Mouse (Mus musculus) cerebellum, adult 18-20 months (tissue): ENCODE data around the gene Ftcd.
A peak's percentile ranks its signal among the peaks of the same experiment; 100 is the strongest.

ENCODE experiments used
- DNase-seq, 2 experiments: peaks; one replicate each; pipeline ENCODE4 v3.0.0; 2021

Gene Ftcd

DNA sequence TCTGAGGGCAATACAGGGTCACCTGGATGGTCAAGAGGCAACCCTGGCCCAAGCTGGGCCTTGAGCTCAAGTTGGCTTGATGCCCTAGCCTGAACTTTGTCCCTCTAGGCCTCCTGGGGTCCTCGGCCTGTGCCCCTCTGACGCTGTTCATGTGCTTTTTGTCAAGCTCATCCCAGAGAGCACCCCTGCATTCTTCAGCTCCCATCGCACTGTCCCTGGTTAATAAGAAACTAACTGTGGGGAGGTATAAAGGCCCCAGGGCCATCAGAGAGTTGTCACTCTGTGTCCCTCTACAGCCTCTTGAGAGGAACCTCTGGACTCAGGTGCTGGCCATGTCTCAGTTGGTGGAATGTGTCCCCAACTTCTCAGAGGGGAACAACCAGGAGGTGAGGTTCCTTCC lies at the start of gene Ftcd:
Gene Ftcd (plus strand): TSS at position 275 of the 400 bp plus-strand sequence.
- DNase-seq, result no peak

DNA sequence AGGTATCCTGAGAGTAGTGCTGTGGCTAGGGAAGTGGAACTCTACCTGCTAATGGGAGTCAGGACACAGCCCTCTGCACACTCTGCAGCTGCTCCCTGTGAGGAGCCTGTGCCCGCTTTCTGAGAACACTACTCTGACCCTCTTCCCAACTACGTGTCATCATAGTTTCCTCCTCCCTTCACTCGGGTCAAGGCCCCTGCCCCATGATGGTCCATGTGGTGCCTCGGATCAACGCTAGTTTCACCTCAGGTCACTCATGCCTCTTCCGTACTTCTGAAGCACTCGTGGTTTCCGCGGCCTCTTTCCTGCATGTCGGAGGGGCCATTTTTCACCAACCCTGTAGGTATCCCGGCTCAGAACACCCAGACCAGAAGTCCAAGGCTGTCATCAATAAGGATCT lies 44.5 kb upstream of the Ftcd start:
- no peak for DNase-seq

DNA sequence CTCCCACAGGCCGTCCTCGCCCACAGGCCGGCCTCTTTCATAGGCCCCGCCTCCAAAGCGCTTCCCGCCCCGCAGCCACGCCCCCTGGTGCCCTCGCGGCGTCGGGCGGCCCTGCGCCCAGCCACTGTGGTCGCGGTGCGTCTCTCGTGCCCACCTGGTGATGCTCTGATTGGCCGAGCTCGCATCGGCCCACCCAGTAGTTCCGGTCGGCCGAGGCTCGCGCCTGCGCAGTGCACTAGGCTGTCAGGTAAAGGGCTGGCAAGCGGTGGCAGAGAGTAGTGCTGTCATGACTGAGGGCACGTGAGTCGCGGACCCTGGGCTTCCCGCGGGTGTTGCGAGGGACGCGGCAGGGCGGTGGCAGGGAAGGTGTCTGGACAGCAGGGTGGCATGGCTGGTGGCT lies 44.1 kb upstream of the Ftcd start, which contains the start of gene Lss:
Gene Lss (plus strand): TSS at position 214 of the 400 bp plus-strand sequence.
- DNase-seq, result peak; percentile 98 to 99

GRCm38 (mm10) chr10:76531828-76532227 lies 43.6 kb upstream of the Ftcd start:
- no peak for DNase-seq

- no peak for DNase-seq
Measured at GRCm38 (mm10) chr10:76535526-76535925, 39.9 kb upstream of the Ftcd start.

DNA sequence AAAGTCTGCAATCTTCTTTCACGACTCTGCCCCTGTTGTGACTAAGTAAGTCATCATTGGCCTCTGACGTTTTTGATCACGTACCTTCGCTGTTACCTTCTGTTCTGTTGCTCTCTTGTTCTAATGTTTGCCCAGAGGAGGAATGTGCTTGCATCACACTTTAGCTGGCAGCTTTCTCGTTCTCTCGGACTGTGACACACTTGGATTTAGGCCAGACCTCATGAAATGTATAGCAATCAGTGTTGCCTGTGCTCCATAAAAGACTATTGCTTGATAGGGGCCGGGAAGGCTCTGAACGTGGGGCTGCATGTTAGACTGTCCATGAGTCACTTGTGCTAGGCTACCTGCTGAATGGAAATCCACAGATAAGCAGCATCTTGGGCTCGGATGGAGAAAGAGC lies 37.8 kb upstream of the Ftcd start:
- no peak for DNase-seq

GRCm38 (mm10) chr10:76541336-76542085 lies 33.9 kb upstream of the Ftcd start:
- DNase-seq, result no peak

- DNase-seq, result no peak
Measured at GRCm38 (mm10) chr10:76542636-76543375, 32.6 kb upstream of the Ftcd start.

GRCm38 (mm10) chr10:76546566-76546965 lies 28.9 kb upstream of the Ftcd start:
- no peak for DNase-seq

GRCm38 (mm10) chr10:76548218-76548617 lies 27.2 kb upstream of the Ftcd start:
- DNase-seq, result no peak

DNA sequence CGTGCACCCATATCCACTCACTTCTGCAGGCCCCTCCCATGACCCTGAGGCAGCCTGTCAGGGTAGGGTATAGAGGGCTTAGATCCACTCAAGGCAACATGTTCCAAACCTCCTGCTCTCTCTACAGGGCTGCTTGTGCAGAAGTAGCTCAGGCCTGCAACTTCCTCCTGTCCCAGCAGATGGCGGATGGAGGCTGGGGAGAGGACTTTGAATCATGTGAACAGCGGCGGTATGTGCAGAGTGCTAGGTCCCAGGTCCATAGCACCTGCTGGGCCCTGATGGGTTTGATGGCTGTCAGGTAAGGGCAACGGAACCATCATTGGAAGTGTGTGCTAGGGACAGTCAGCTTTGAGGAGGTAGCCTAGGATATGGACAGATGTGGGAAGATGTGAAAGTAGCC lies 25.0 kb upstream of the Ftcd start:
- no peak for DNase-seq

DNA sequence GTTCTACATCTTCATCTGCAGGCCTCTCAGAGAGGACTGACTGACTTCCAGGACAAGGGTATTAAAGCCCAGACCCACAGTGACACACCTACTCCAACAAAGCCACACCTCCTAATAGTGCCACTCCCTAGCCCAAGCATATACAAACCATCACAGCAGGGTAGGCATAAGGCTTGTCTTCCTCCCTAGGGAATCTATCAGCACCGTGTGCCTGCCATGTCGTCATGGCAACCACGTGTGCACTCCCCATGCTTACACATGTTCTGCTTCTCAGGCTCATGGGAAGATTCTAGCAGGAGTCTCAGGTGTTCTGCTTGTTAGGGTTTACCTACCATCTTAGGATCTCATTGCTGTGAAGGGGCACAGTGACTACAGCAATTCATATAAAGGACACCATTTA lies 23.9 kb upstream of the Ftcd start:
- DNase-seq, result no peak

- DNase-seq, result no peak
Measured at GRCm38 (mm10) chr10:76554061-76554460, 21.4 kb upstream of the Ftcd start.

DNA sequence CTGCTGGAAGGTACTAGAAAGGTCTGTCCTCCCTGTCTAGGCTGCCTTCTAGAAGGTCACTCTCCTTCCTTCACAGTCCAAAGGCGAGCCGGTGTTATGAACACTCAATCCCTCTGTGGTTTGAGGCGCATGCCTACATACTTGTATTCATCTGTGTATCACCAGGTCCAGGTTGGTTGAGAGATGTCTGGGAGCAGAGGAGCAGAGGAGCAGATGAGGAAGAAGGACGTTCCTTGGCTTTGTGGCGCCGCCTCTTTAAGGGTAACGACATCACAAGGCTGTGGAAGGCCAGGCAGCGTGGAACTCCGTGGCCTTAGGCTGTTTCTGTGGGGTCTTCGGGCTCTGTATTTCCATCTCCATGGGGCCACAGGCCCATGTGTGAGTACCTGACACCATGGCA lies 13.5 kb upstream of the Ftcd start, which contains the start of gene Spatc1l:
Gene Spatc1l (plus strand): TSS at position 301 of the 400 bp plus-strand sequence.
- no peak for DNase-seq

GRCm38 (mm10) chr10:76569996-76570685 lies 5.3 kb upstream of the Ftcd start:
- no peak for DNase-seq

- no peak for DNase-seq
Measured at GRCm38 (mm10) chr10:76571070-76571469, 4.4 kb upstream of the Ftcd start.

- no peak for DNase-seq
Measured at GRCm38 (mm10) chr10:76572151-76572550, 3.3 kb upstream of the Ftcd start.

- DNase-seq, result no peak
Measured at GRCm38 (mm10) chr10:76576920-76577319, 1.5 kb downstream of the Ftcd start.

DNA sequence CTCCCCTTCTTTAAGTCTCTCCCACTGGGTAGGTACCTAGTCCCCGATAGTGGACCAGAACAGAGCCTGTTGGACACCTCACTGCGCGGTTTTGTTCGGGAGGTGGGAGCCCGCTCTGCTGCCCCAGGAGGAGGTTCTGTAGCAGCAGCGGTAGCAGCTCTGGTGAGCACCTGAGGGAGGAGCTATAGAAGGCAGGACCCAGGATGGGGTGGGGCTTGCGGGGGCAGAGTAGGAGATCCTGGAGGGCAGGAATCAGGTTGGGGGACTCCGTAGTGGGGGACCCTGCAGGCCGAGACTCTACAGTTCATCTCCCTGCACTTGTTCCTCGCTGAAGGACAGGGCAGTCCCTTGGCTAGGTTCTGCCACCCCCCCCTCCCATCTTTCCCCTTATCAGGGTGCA lies 8.7 kb downstream of the Ftcd start:
- DNase-seq, result no peak

- no peak for DNase-seq
Measured at GRCm38 (mm10) chr10:76586190-76586589, 10.7 kb downstream of the Ftcd start.

GRCm38 (mm10) chr10:76590197-76590596 lies 14.7 kb downstream of the Ftcd start:
- DNase-seq, result no peak

- DNase-seq, result no peak
Measured at GRCm38 (mm10) chr10:76596338-76596737, 20.9 kb downstream of the Ftcd start.

DNA sequence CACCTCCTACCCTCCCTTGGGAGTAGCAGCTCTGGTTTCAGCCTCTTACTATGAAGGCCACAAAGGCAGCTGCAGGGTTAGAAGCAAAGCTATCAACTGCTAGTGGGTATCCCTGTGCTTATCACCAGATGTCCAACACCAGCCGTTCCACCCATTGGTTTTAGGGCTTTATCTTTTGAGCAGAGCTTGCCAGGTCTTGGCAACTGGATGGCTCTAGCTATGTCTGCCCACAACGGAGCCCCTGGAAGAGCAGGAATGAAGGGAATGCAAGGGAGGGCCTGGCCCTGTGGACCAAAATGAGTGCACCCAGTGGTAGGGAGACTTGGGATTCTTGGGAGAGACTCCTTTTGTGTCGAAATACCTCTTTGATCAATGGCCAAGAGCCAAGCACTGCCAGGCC lies 27.2 kb downstream of the Ftcd start:
- DNase-seq, result peak in 1 of 2 experiments; percentile 13

- DNase-seq, result no peak
Measured at GRCm38 (mm10) chr10:76612473-76612872, 37.0 kb downstream of the Ftcd start.
